Mouse (Mus musculus) heart, embryonic 14.5 days (tissue): Measurements from ENCODE around the gene Ugt2a1. TPM values are rescaled to one million over a fixed set of nuclear protein-coding genes. Genes with fewer than 3 reads are reported as not detected.
"Not testable (repeated sequence)": the region's sequence is repeated elsewhere in the genome, so short reads cannot be mapped to it uniquely, and the experiment has no call there.

ENCODE experiments used
- ATAC-seq: fragments of 200-750 bp; cut with Nextera tagmentation; 2 replicates; pipeline ENCODE4 v1.8.0; 2017; ENCODE audit warnings: low read depth, moderate TSS enrichment; ENCODE audit not compliant: insufficient number of reproducible peaks, insufficient read depth, low FRiP score
- H3K27ac ChIP-seq, 2 experiments: fragments of 200-500 bp in 1 of 2; fragments of 300-500 bp in 1 of 2; sonication (generic) in 1 of 2; replicated peaks in 1 of 2; 2 replicates each; pipeline ENCODE4 v1.5.1; 2012 to 2014; ENCODE audit warnings: low read depth in 2 of 2, low read length in 2 of 2, control low read depth in 1 of 2, mild to moderate bottlenecking in 1 of 2, mixed read lengths in 1 of 2; ENCODE audit not compliant: control insufficient read depth in 1 of 2, insufficient read depth in 1 of 2
- H3K27me3 ChIP-seq: fragments of 300-500 bp; sonication (generic); 2 replicates; pipeline ENCODE4 v1.6.1; 2014; ENCODE audit warnings: mild to moderate bottlenecking, low read length, control low read depth; ENCODE audit not compliant: control insufficient read depth, insufficient read depth
- H3K36me3 ChIP-seq: fragments of 300-500 bp; sonication (generic); 2 replicates; pipeline ENCODE4 v1.6.1; 2014; ENCODE audit warnings: mild to moderate bottlenecking, control low read depth, low read length, mixed read lengths; ENCODE audit not compliant: control insufficient read depth, insufficient read depth
- H3K4me1 ChIP-seq, 2 experiments: fragments of 200-500 bp in 1 of 2; fragments of 300-500 bp in 1 of 2; sonication (generic) in 1 of 2; 2 replicates each; pipeline ENCODE4 v1.6.1; 2012 to 2014; ENCODE audit warnings: low read length in 2 of 2, control low read depth in 1 of 2, mixed read lengths in 1 of 2; ENCODE audit not compliant: control insufficient read depth in 2 of 2, insufficient read depth in 2 of 2
- H3K4me2 ChIP-seq: fragments of 300-500 bp; sonication (generic); 2 replicates; pipeline ENCODE4 v1.6.1; 2014; ENCODE audit warnings: mild to moderate bottlenecking, low read length
- H3K4me3 ChIP-seq, 2 experiments: fragments of 200-500 bp in 1 of 2; fragments of 300-500 bp in 1 of 2; sonication (generic) in 1 of 2; 2 replicates each; pipeline ENCODE4 v1.5.1; 2012 to 2014; ENCODE audit warnings: low read length in 2 of 2, mild to moderate bottlenecking in 2 of 2, control low read depth in 1 of 2, low read depth in 1 of 2, moderate library complexity in 1 of 2; ENCODE audit not compliant: control insufficient read depth in 1 of 2, insufficient read depth in 1 of 2
- H3K9ac ChIP-seq: fragments of 300-500 bp; sonication (generic); 2 replicates; pipeline ENCODE4 v1.6.1; 2014; ENCODE audit warnings: mild to moderate bottlenecking, low read length
- H3K9me3 ChIP-seq: fragments of 300-500 bp; sonication (generic); 2 replicates; pipeline ENCODE4 v1.6.1; 2016; ENCODE audit warnings: low read length, control low read depth; ENCODE audit not compliant: control insufficient read depth
- WGBS: fragments of 180-500 bp; shearing (Covaris S2); extraction: QIAGEN DNeasy Blood & Tissue Kit; methylation state at CpG from one replicate; pipeline ENCODE4 v1.1.7; 2014; 5-methylcytosine and 5-hydroxymethylcytosine counted together
- polyA plus RNA-seq: library from polyadenylated mRNA; unstranded; fragments of >200 nt; fragmentation: Nextera tagmentation; extraction: Ambion mirVana; gene quantifications from 2 replicates; pipeline ENCODE4 v1.2.1, GENCODE M21; 2014

Ugt2a1 gene
- polyA plus RNA-seq, 1 experiment from 2014 or later = not detected

GRCm38 (mm10) chr5:87499341-87499740 is 8.7 kb upstream of the Ugt2a1 start:
- no peak overlapping the region for H3K9ac ChIP-seq
- no peaks in the 10 kb centered on the region for H3K4me1 ChIP-seq
- H3K4me3 ChIP-seq = no peak overlapping the region
- no peak for ATAC-seq
- no peak overlapping the region for H3K4me2 ChIP-seq
- H3K27ac ChIP-seq = no peak overlapping the region
- no peaks in the 10 kb centered on the region for H3K9me3 ChIP-seq
- no peaks in the 10 kb centered on the region for H3K27me3 ChIP-seq
- no peaks in the 10 kb centered on the region for H3K36me3 ChIP-seq

- Histone ChIP-seq H3K27ac (no peak overlapping the region), H3K27me3 (no peaks in the 10 kb centered on the region), H3K4me2 (no peak overlapping the region), H3K9ac (no peak overlapping the region), H3K36me3 (no peaks in the 10 kb centered on the region), H3K4me3 (no peak overlapping the region), H3K4me1 (no peaks in the 10 kb centered on the region), H3K9me3 (no peaks in the 10 kb centered on the region)
- no peak for ATAC-seq
These were observed 8.3 kb upstream of the Ugt2a1 start for GRCm38 (mm10) chr5:87498936-87499335.

GRCm38 (mm10) chr5:87486706-87487105 is 4.0 kb downstream of the Ugt2a1 start, which contains the start of gene Gm43638:
Gene Gm43638, minus strand, starts transcription at chr5:87486806.
- not testable (repeated sequence) for H3K9me3 ChIP-seq, H3K4me3 ChIP-seq, H3K4me2 ChIP-seq, ATAC-seq, H3K9ac ChIP-seq, H3K36me3 ChIP-seq, H3K27ac ChIP-seq, H3K27me3 ChIP-seq, H3K4me1 ChIP-seq
- 79% methylated on average over 1 of the region's 1 CpGs for WGBS

- H3K27me3 ChIP-seq = no peaks in the 10 kb centered on the region
- no peaks in the 10 kb centered on the region for H3K9me3 ChIP-seq
- H3K4me2 ChIP-seq = no peak within 1 kb of the TSS
- H3K9ac ChIP-seq = no peak within 1 kb of the TSS
- no peak for ATAC-seq
- H3K36me3 ChIP-seq = no peaks in the 10 kb centered on the region
- H3K4me1 ChIP-seq = no peaks in the 10 kb centered on the region
- H3K4me3 ChIP-seq = no peak within 1 kb of the TSS
- 70% methylated on average over 5 of the region's 5 CpGs for WGBS
- H3K27ac ChIP-seq = no peak within 1 kb of the TSS
These were observed 8.5 kb downstream of the Ugt2a1 start, which contains the start of gene Ugt2a2 for GRCm38 (mm10) chr5:87482160-87482559. Gene Ugt2a2, minus strand, starts transcription at chr5:87482260.

GRCm38 (mm10) chr5:87458810-87459209 is 31.9 kb downstream of the Ugt2a1 start:
- Histone ChIP-seq H3K4me3 (no peak overlapping the region), H3K9me3 (no peaks in the 10 kb centered on the region)

GRCm38 (mm10) chr5:87457701-87458100 is 33.0 kb downstream of the Ugt2a1 start:
- no peak overlapping the region for H3K9ac ChIP-seq
- ATAC-seq = no peak
- H3K9me3 ChIP-seq = no peaks in the 10 kb centered on the region
- H3K27ac ChIP-seq = no peak overlapping the region
- no peak overlapping the region for H3K4me2 ChIP-seq
- no peaks in the 10 kb centered on the region for H3K36me3 ChIP-seq
- no peaks in the 10 kb centered on the region for H3K4me1 ChIP-seq
- H3K27me3 ChIP-seq = no peaks in the 10 kb centered on the region
- no peak overlapping the region for H3K4me3 ChIP-seq

More at GRCm38 (mm10) chr5:87458810-87459209, 31.9 kb downstream of the Ugt2a1 start:
- ATAC-seq = no peak
- Histone ChIP-seq H3K4me1 (no peaks in the 10 kb centered on the region), H3K36me3 (no peaks in the 10 kb centered on the region), H3K27ac (no peak overlapping the region), H3K4me2 (no peak overlapping the region), H3K27me3 (no peaks in the 10 kb centered on the region), H3K9ac (no peak overlapping the region)
- 38% methylated on average over 1 of the region's 1 CpGs for WGBS

- Histone ChIP-seq H3K27me3 (no peaks in the 10 kb centered on the region), H3K9me3 (no peaks in the 10 kb centered on the region), H3K36me3 (no peaks in the 10 kb centered on the region), H3K4me1 (no peaks in the 10 kb centered on the region), H3K9ac (no peak overlapping the region), H3K4me3 (no peak overlapping the region), H3K27ac (no peak overlapping the region), H3K4me2 (no peak overlapping the region)
- WGBS = 70% methylated on average over 3 of the region's 3 CpGs
- no peak for ATAC-seq
These were observed 34.3 kb downstream of the Ugt2a1 start for GRCm38 (mm10) chr5:87456216-87456850.

GRCm38 (mm10) chr5:87455519-87455918 is 35.2 kb downstream of the Ugt2a1 start:
- H3K4me3 ChIP-seq = no peak overlapping the region
- H3K4me1 ChIP-seq = no peaks in the 10 kb centered on the region
- H3K9ac ChIP-seq = no peak overlapping the region
- no peaks in the 10 kb centered on the region for H3K36me3 ChIP-seq
- H3K27ac ChIP-seq = no peak overlapping the region
- ATAC-seq = no peak
- no peaks in the 10 kb centered on the region for H3K27me3 ChIP-seq
- H3K4me2 ChIP-seq = no peak overlapping the region
- H3K9me3 ChIP-seq = no peaks in the 10 kb centered on the region
